Mouse (Mus musculus) activated CD4-positive, CD25-positive, alpha-beta regulatory T cell, adult 4 months (primary cell): Measurements from ENCODE around the gene Nle1. TPM values are rescaled to one million over a fixed set of nuclear protein-coding genes. Genes with fewer than 3 reads are reported as not detected.

Experiments used
- ATAC-seq: one replicate; pipeline ENCODE4 v1.8.0; 2017
- polyA plus RNA-seq, 2 experiments: library from polyadenylated mRNA; unstranded; fragments of 100-300 nt; shearing (Covaris generic); gene quantifications; one replicate each; pipeline ENCODE4 v1.2.1; 2017

The Nle1 gene
- polyA plus RNA-seq, 2 experiments from 2014 or later: 34.6 to 37.7 TPM

- ATAC-seq: peak; percentile 61
Observed at GRCm38 (mm10) chr11:82914711-82915352, 6.6 kb upstream of the Nle1 start.

- ATAC-seq: no peak
Observed at GRCm38 (mm10) chr11:82910679-82911389, 2.6 kb upstream of the Nle1 start.

- ATAC-seq: no peak
Observed at GRCm38 (mm10) chr11:82910250-82910649, 2.0 kb upstream of the Nle1 start, which contains the start of gene Unc45b. Gene Unc45b (plus strand): TSS chr11:82910550.

GRCm38 (mm10) chr11:82908608-82908989 is 388 bp upstream of the Nle1 start:
- ATAC-seq: no peak

- no peak for ATAC-seq
Observed at GRCm38 (mm10) chr11:82905816-82906215, 2.4 kb downstream of the Nle1 start.

- ATAC-seq: no peak
Observed at GRCm38 (mm10) chr11:82904952-82905351, 3.3 kb downstream of the Nle1 start.

- ATAC-seq: no peak
Observed at GRCm38 (mm10) chr11:82901606-82902310, 6.5 kb downstream of the Nle1 start.

- ATAC-seq: no peak
Observed at GRCm38 (mm10) chr11:82899720-82900119, 8.5 kb downstream of the Nle1 start.

- no peak for ATAC-seq
Observed at GRCm38 (mm10) chr11:82897478-82897877, 10.7 kb downstream of the Nle1 start.

GRCm38 (mm10) chr11:82891936-82892335 is 16.3 kb downstream of the Nle1 start, which contains the start of gene Fndc8:
Gene Fndc8 (plus strand): TSS chr11:82892124.
- no peak for ATAC-seq

- peak; percentile 92 for ATAC-seq
Observed at GRCm38 (mm10) chr11:82890342-82890762, 17.9 kb downstream of the Nle1 start, which contains the start of gene Rad51d. Gene Rad51d (minus strand): TSS chr11:82890614.

- ATAC-seq: peak; percentile 38
Observed at GRCm38 (mm10) chr11:82889524-82890341, 18.5 kb downstream of the Nle1 start.

GRCm38 (mm10) chr11:82888491-82888946 is 19.7 kb downstream of the Nle1 start:
- ATAC-seq: no peak

GRCm38 (mm10) chr11:82886559-82886958 is 21.7 kb downstream of the Nle1 start:
- ATAC-seq: no peak

GRCm38 (mm10) chr11:82883180-82883579 is 25.0 kb downstream of the Nle1 start:
- no peak for ATAC-seq

GRCm38 (mm10) chr11:82877726-82878344 is 30.4 kb downstream of the Nle1 start:
- ATAC-seq: no peak

- ATAC-seq: no peak
Observed at GRCm38 (mm10) chr11:82875631-82876030, 32.6 kb downstream of the Nle1 start.

GRCm38 (mm10) chr11:82874924-82875323 is 33.3 kb downstream of the Nle1 start:
- ATAC-seq: no peak

GRCm38 (mm10) chr11:82871031-82871446 is 37.2 kb downstream of the Nle1 start, which contains the start of gene Rffl:
Gene Rffl (minus strand): TSS chr11:82871210.
- peak; percentile 79 for ATAC-seq

- ATAC-seq: peak; percentile 41
Observed at GRCm38 (mm10) chr11:82870173-82871030, 37.8 kb downstream of the Nle1 start.
